Mouse (Mus musculus): ENCODE measurements at regions not wholly inside any gene's neighbourhood (a gene's known extent, or its start where the extent isn't known, plus 50 kb on each side); places are given as distances from the start of the nearest gene placed in this dataset.

DNA sequence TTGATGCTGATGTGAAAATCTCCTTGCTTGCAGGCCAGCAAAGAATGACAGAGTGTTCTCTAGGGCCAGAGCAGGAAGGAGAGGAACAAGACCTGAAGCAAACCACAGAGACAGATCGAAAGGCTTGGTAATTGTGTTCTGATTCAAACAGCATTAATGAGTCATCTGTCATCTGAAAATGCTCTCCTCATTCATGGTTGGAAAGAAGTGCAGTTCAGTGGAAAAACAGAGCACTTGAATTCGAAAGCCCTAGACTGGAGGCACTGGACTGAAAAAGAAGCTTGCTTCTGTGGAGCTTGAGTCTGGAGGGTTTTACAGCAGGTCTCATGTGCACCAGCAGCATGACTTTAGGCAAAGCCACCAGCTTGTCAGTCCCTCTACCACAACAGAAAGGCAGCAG is 374.3 kb upstream of the B430305J03Rik start:
- DNase-seq (ENCODE audit: low read depth, low spot score) = no peak

DNA sequence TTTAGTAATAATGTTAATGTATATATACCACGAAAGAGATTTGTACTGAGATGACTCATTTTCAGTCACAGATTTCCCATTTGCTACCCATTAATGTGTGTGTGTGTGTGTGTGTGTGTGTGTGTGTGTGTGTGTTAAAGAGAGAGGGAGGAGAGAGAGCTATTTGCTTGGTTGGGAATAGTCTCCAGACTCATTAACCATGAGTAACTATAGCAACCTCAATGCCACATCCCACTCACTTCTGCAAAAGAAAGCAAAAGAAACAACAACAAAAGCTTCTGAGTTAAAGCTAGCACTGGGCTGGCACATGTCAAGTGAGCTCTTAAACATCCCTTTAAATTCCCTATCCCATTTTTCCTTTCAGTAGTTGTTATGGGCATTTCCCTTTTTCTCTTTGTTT is 372.8 kb upstream of the B430305J03Rik start:
- no peak for DNase-seq (ENCODE audit: low read depth, low spot score)

DNA sequence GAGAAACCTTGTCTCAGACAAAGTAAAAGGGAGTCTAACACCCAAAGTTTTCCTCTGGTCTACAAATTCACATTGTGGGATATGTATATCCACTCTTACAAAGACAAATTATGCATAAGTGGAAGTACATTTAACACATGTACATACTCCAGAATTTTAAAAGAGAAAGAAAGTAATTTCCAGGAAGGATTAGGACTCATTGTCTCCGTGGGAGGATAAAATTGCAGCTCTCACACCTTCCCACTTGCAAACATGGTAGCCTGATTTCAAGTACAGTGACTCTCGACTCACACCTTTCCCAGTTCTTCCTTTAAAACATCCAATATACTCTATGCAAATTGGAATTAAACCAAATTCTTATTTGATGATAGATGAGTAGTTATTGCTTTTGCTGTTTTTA is 351.0 kb upstream of the B430305J03Rik start:
- no peak for DNase-seq (ENCODE audit: low read depth, low spot score)

DNA sequence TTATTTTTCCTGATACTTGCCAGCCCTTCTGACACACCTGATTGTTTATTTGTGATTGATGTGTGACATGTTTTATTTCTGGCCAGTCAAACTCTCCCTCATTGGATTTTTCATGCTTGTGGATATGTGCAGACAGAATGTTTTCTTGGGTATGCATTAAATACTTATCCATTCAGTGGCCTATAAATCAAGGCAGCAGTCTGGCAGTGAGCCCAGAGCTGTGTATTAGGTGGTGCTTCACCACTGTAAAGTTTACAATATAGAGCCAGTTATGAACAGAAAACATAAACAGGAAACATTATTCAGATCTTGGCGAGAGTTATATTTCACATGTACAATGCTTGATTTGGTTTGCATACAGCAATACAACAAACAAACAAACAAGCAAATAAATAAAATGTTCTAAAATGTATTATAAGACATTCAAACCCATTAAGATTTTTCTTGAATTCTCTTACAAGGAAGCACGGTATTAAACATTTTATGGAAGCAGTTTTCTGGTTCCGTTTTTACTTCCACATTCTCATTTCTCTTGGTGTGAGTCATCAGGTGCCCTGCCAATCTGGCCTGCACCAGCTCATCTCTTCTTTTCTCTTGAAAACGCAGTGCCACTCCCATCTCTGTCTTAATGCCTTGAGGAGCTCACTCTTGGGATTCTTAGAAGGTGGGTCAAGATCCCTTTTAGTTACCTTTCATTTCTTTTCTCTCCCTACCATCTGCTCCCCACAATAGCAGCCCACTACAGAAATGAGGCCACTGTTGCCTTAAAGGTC is 322.4 kb upstream of the B430305J03Rik start:
- DNase-seq (ENCODE audit: low read depth, low spot score) = peak; percentile 25

DNA sequence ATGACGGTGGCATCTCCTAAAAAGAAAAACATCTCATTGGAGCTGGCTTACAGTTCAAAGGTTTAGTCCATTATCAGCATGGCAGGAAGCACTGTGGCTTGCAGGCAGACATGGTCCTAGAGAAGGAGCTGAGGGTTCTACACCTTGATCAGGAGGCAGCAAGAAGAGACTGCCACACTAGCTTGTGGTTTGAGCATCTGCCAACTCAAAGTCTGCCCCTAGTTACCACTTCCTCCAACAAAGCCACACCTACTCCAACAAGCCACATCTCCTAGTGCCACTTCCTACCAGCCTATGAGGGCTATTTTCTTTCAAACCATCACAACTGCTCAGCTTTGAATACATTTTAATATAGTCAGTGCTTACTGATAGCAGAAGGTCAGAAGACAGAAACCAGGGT is 305.1 kb upstream of the B430305J03Rik start:
- DNase-seq (ENCODE audit: low read depth, low spot score) = no peak

DNA sequence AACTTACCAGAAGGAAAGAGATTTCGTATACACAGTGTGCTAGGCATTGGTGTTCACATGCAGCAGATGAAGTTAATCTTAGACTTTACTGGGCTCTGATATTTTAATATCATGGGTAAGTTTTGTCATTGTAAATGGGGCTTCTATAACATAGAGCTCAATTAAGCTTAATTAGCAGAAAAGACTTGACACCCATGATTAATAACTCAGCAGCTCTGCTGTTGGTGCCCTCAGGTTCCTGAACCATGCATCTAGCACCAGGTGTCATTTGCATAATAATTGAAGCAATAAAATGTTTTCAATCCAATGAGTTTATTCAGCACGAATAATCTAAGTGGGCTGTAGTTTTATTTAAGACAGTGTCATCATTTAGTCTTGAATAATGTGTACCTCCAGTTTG is 290.4 kb upstream of the B430305J03Rik start:
- DNase-seq (ENCODE audit: low read depth, low spot score) = no peak

DNA sequence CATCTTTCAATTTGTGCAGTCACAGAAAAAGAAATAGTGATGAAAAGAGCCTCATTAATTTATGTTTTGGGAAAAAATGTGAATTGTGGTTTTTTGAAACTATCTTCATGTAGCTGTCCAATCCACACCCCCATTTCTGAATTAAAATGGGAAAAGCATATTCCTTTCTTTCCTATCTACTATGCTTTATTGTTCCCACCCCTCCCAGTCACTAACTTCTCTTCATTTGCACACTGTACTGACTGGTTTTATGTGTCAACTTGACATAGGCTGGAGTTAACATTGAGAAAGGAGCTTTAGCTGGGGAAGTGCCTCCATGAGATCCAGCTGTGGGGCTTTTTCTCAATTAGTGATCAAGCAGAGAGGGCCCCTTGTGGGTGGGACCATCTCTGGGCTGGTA is 262.8 kb upstream of the B430305J03Rik start:
- no peak for DNase-seq (ENCODE audit: low read depth, low spot score)

DNA sequence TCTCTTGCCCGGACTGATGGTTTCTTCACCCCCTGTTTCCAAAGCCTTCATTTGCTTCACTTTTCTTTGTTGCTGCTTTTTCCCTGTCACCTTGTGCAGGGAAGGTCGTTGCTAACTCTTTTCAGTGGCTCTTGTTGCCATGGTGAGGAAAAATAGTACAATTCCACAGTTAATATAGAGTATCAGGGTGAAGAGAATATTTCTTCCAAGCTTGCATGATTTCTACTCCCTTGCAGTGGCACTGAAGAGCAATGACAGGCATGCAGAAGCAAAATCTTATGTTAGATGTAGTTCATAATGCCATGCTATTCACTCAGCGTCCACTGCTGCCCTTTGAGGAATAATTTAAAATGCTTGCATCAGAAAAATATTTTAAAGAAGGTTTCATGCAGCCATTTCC is 262.3 kb upstream of the B430305J03Rik start:
- no peak for DNase-seq (ENCODE audit: low read depth, low spot score)

DNA sequence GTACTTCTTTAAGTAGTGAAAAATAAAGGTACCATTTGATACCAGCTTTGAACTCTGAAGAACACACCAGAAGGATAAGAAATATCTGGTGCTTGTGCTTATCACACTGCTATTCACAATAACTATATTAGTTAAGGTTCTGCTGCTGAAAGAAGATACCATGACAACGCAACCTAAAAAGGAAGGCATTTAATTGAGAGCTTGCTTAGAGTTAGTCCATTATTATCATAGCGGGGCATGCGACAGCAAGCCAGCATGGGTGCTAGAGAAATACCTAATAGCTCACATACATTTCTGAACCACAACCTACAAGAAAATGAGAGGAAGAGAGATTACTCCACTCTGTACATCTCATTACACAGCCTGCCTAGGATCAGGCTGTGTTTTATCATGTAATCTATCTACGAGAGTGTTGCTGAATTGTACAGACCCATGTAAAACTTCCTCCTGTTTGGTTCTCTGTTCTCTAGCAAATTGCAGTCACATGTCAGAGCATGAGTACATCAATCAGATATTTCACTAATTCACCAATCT is 258.3 kb upstream of the B430305J03Rik start:
- DNase-seq (ENCODE audit: low read depth, low spot score) = peak; percentile 21

DNA sequence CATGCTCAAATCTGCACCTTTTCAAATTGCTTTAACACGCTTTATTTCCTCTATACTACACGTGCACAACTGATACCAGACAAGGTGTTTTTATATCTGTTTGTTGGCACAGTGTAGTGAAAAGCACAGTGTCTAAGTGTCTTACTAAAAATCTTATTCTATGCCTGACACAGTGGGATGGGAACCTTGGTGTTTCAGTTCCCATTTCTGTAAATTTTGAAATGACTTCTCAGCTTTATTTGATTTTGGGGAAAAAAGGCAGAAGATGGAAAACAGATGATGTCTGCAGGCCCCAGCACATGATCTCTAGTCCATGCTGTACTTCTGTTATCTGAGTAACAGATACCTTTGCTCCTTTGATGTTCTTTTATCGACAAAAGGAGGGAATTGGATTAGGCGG is 239.7 kb upstream of the B430305J03Rik start:
- DNase-seq (ENCODE audit: low read depth, low spot score) = no peak

DNA sequence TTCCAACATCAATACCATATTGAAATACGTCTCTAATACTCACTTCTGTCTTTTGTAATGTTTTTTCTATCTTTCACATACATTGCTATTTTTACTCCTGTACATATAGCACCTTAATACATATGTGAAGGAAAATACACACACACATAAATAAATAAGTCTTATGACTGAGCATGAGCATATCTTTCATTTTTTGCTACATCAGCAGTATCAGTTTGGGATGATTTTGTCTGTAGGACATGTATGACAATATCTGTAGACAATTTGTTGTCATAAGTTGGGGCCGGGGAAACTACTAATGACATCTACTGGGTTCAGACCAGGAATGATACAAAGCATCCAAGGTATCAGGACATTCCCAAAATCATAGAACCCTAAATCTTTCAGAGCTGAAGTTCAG is 237.1 kb upstream of the B430305J03Rik start:
- no peak for DNase-seq (ENCODE audit: low read depth, low spot score)

DNA sequence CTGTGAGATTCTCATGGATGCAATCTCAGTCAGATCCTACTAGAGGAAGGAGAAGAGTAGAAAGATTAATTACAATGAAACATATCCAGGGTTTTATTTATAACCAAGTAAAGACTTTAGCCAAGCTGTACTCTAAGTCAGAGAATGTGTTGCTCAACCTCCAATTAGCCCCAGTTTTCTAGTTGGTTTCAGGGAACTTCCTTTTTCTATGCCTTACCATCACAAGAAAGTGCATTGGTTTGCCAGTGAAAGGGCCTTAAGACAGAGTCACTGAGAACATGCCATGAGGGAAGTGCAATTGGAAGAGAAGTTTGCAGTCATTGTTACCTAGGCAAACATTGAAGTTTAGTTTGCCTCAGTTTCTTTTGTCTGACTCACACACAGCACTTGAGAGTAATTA is 229.8 kb upstream of the B430305J03Rik start:
- DNase-seq (ENCODE audit: low read depth, low spot score) = no peak

DNA sequence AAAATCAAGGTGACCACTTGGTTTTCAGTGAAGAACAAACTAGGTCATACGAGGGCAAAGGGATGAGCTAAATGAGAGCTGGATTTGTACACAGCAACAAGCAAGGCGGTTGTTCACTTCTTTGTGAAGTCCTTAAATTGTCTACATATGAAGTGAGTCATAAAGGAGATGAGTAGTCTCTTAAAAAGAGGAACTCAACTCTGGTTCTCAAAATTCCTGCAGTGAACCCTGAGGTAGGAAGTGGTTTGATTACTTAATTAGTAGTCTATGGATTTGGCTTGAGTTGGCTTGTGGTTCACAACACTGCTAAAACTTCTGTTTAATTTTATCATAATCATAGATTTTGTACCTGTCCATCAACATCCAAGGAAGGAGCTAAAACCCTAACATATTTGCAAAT is 226.6 kb upstream of the B430305J03Rik start:
- DNase-seq (ENCODE audit: low read depth, low spot score) = no peak

DNA sequence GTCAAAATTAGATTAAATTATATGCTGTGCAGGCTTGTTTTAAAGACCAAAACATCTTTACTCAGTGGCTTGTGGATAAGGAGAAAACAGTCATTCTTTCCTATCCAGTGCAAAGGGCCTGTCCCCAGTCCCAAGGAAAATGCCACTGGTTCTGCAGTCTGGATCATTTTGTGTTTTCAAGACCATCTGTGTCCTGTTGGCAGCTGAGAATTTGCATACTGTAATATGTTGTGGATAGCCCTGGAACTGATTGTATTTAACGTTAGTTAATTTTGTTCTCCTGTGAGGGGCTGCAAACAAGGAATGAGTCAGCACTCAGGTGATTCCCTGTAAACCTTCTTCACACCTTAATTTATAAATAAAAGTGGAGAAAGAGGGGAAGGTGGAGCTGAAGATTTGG is 217.9 kb upstream of the B430305J03Rik start:
- DNase-seq (ENCODE audit: low read depth, low spot score) = no peak

DNA sequence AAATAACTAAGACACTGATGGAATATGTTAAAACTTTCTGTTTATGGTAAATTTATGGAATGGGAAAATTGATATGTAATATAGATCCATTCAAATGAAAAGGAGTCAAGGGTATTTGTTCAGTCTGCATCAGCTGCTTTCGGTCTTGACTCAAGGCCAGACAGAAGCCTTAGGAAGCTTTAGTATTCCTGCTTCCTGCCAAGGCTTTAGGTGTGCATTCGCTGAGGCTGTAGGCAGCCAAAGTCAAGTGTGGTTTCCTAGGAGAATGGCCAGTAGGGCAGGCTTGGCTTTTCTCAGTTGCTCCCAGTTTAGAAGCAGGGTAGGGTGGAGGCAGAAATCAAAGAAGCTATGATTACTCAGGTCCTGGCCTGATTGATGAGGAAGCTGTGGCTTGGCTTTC is 217.2 kb upstream of the B430305J03Rik start:
- no peak for DNase-seq (ENCODE audit: low read depth, low spot score)

DNA sequence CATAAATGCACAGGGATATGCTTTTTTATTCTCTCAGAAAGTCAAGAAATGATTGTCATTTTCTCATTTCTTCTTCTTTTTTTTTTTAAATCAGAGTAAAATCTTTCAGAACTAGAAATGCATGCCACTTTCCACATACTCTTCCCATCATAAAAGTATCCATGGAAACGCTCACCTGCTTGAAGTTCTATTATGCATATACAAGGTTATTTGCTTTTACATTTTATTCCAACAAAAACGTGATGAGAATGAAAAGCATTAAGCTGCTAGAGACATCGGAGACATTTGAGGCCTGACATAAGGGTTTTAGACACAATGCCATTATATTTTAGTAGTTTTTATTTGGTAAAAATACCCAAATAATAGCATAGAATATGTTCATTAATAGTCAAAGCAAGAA is 214.5 kb upstream of the B430305J03Rik start:
- DNase-seq (ENCODE audit: low read depth, low spot score) = no peak

DNA sequence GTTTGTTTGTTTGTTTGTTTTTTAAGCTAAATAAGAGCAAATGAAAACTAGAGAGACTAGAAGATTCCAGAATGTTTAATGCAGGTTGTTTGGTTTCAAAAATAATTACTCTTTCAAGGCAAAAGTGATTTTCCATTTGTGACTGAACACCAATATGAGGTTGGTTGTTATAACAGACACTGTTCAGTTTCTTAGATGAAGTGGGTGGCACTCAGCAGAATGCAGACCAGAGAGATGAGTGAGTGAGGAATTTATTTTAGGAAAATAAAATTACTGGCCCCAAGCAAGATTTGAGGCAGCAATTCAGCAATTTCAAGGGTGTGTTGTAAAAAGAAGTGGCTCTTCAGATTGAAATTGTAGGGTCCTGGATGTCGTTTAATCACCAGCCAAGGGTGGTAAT is 171.4 kb upstream of the B430305J03Rik start:
- no peak for DNase-seq (ENCODE audit: low read depth, low spot score)

DNA sequence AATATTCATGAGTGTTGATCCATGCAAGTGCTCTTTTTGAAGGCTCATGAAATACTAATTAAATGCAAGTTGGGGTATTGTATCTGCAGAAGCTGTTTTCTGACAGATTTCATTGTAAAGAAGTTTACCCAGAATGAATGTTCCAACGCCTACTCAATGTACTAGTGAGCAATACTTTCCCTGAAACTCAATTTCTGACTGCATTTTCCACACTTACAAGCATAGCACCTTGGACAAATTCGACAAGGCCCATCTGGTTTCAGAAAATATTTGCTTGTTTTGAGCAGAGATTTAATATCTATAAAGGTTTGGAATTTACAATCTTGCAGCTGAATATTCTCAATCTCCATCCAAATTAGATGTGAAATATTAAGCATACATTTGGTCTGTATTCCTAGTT is 170.0 kb upstream of the B430305J03Rik start:
- no peak for DNase-seq (ENCODE audit: low read depth, low spot score)

DNA sequence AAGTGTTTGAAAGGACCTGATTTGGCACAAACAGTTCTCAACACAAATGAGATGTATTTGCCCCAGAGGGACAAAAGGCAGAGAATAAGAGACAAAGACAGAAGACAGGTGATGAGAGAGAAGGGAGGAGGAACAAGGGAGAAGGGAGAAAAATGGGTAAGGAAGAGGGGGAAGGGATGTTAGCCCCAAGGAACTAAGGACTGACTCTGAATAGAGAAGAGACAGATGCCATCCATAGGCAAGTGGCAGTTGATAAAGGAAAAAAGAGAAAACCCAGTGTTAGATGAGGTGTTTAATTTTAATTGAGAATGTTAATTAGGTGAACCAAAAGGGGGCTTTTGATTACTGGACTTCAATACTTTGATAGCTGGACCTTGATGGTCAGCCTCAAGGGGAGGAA is 137.4 kb upstream of the B430305J03Rik start:
- no peak for DNase-seq (ENCODE audit: low read depth, low spot score)

DNA sequence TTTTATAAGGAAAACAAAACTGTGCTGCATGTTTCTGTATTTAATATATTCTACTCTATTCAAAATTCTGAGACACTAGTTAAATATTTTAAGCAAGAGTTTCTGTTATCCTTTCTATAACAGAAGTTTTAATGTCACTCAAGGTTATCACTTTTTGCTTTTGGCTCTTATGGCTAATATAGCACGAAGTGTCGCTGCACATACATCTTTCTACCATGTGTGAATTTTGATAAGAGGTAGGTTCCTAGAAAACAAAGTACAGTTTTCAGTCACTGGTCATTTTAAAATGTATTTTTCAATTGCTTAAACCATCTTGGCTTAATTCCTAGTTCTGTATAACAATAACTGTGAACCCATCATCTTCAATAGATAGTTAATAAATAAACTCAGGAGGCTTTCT is 129.1 kb upstream of the B430305J03Rik start:
- no peak for DNase-seq (ENCODE audit: low read depth, low spot score)

DNA sequence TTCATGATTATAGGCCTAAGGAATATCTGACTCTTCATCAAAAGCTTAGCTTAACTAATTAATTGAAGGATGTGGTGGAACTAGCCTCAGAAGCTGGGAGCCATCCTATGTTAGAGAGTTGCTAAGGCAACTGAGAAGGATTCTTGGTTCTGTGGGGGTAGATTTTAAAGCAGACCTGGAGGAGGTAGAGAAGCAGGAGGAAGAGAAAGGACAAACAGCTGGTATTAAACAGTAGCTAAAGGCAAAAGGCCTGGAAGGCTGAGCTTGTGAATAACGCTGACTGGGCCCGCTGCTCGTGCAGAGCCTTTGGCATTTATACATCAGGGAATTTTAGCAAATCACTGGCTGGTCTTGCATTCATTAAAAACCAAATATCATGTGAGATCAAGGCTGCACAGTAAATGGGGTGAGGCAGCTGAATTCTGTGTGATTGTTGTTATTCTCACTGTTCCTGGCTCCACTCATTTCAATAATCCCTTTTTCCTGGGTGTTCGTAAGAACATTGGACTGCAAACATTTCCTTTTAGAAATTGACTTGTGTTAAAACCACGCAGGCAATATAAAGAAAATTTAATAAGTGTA is 121.1 kb upstream of the B430305J03Rik start:
- no peak for DNase-seq (ENCODE audit: low read depth, low spot score)

DNA sequence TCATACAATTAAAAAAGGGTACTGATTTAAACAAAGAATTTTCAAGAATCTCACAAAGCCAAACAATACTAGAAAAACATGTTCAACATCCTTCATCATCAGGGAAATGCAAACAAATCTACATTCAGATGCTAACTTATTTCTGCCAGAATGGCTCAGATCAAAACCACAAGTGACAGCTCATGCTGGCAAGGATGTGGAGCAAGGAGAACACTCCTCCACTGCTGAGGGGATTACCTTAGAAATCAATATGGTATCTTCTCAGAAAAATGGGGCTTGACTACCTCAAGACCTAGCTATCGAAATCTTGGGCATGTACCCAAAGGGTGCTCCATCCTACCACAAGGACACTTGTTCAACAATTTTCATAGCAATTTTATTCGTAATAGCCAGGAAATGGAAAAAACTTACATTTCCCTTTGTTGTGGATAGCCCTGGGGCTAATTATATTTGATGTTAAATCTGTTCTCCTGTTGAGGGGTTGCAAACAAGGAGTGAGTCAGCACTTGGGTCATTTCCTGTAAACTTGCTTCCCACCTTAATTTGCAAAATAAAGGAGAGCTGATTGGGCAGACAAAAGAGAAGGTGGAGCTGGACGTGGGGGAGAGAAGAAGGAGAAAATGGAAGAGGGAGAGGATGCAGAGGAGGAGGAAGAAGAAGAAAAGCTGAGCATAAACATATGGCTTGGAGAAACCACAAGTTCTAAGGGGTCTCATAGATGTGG is 113.3 kb upstream of the B430305J03Rik start:
- DNase-seq (ENCODE audit: low read depth, low spot score) = no peak

DNA sequence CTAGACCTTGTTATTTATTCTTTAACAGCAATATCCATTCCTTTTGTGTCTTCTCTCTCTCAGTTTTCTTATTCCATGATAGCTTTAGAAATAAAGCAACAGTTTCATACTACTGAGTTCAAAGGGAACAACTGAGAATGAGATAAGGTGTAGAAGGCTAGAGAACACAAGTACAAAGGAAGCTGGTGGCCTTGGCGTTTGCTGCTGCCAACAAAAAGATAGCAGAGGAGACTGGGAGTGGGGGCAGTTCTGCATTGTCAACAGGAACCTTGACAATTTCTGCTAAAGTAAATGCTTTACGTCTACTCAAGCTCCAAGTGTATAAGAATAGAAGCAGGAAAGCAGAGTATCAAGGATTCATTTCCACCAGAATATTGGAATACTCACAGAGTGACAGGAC is 109.3 kb upstream of the B430305J03Rik start:
- no peak for DNase-seq (ENCODE audit: low read depth, low spot score)
